Mouse (Mus musculus) limb, embryonic 11.5 days (tissue): ENCODE data around the gene Klhl41. TPM values are rescaled to one million over a fixed set of nuclear protein-coding genes. Genes with fewer than 3 reads are reported as not detected.
A peak's percentile ranks its signal among the peaks of the same experiment; 100 is the strongest.

Experiments used
- ATAC-seq: fragments of 200-750 bp; cut with Nextera tagmentation; 2 replicates; pipeline ENCODE4 v1.8.0; 2017; ENCODE audit warnings: low read depth; ENCODE audit not compliant: insufficient number of reproducible peaks, low FRiP score, low TSS enrichment
- DNase-seq: peaks from one replicate; pipeline ENCODE4 v3.0.0-alpha.2; 2015; ENCODE audit warnings: low spot score
- H3K27ac ChIP-seq: fragments of 300-500 bp; sonication (generic); replicated peaks from 2 replicates; pipeline ENCODE4 v1.5.1; 2014; ENCODE audit warnings: low read depth, mild to moderate bottlenecking, low read length
- H3K27me3 ChIP-seq: fragments of 300-500 bp; sonication (generic); 2 replicates; pipeline ENCODE4 v1.6.1; 2014; ENCODE audit warnings: mild to moderate bottlenecking, low read length, mixed read lengths; ENCODE audit not compliant: control insufficient read depth, insufficient read depth
- H3K36me3 ChIP-seq: fragments of 300-500 bp; sonication (generic); 2 replicates; pipeline ENCODE4 v1.6.1; 2014; ENCODE audit warnings: mild to moderate bottlenecking, low read length, moderate library complexity, mixed read lengths; ENCODE audit not compliant: control insufficient read depth, insufficient read depth
- H3K4me1 ChIP-seq: fragments of 300-500 bp; sonication (generic); 2 replicates; pipeline ENCODE4 v1.6.1; 2014; ENCODE audit warnings: low read length, mixed read lengths; ENCODE audit not compliant: control insufficient read depth, insufficient read depth
- H3K4me2 ChIP-seq: fragments of 300-500 bp; sonication (generic); 2 replicates; pipeline ENCODE4 v1.6.1; 2014; ENCODE audit warnings: low read depth, mild to moderate bottlenecking, moderate library complexity; ENCODE audit not compliant: severe bottlenecking
- H3K4me3 ChIP-seq: fragments of 300-500 bp; sonication (generic); 2 replicates; pipeline ENCODE4 v1.5.1; 2014; ENCODE audit warnings: low read depth, low read length
- H3K9ac ChIP-seq: fragments of 300-500 bp; sonication (generic); 2 replicates; pipeline ENCODE4 v1.6.1; 2014; ENCODE audit warnings: mild to moderate bottlenecking, low read length
- H3K9me3 ChIP-seq: fragments of 300-500 bp; sonication (generic); 2 replicates; pipeline ENCODE4 v1.6.1; 2016; ENCODE audit warnings: low read length; ENCODE audit not compliant: control insufficient read depth
- WGBS: fragments of 180-500 bp; shearing (Covaris S2); extraction: QIAGEN DNeasy Blood & Tissue Kit; methylation state at CpG from one replicate; pipeline ENCODE4 v1.1.7; 2014; 5-methylcytosine and 5-hydroxymethylcytosine counted together
- polyA plus RNA-seq: library from polyadenylated mRNA; unstranded; fragments of >200 nt; fragmentation: Nextera tagmentation; extraction: Ambion mirVana; gene quantifications from 2 replicates; pipeline ENCODE4 v1.2.1, GENCODE M21; 2014

Gene Klhl41
- polyA plus RNA-seq, 1 experiment from 2014 or later: 3.5 TPM

GRCm38 (mm10) chr2:69693501-69693900 lies 23.6 kb downstream of the Klhl41 start:
- no peaks in the 10 kb centered on the region for H3K27me3 ChIP-seq
- H3K9ac ChIP-seq: no peak overlapping the region
- H3K4me3 ChIP-seq: no peak overlapping the region
- WGBS: 90% methylated on average over 11 of the region's 11 CpGs
- H3K9me3 ChIP-seq: no peaks in the 10 kb centered on the region
- no peak overlapping the region for H3K27ac ChIP-seq
- peaks cover 2% of the 10 kb centered on the region for H3K36me3 ChIP-seq
- H3K4me2 ChIP-seq: no peak overlapping the region
- DNase-seq (no peak), ATAC-seq (no peak)
- H3K4me1 ChIP-seq: no peaks in the 10 kb centered on the region

- Histone ChIP-seq H3K9me3 (no peaks in the 10 kb centered on the region), H3K36me3 (peaks cover 2% of the 10 kb centered on the region; the same call in 1 of the 2 replicates), H3K27me3 (no peaks in the 10 kb centered on the region), H3K4me2 (no peak overlapping the region), H3K27ac (no peak overlapping the region), H3K4me1 (no peaks in the 10 kb centered on the region), H3K9ac (no peak overlapping the region), H3K4me3 (no peak overlapping the region)
- ATAC-seq (no peak), DNase-seq (no peak)
- WGBS: 88% methylated on average over 8 of the region's 8 CpGs
Measured at GRCm38 (mm10) chr2:69700446-69700845, 30.5 kb downstream of the Klhl41 start.

- WGBS: 92% methylated on average over 14 of the region's 14 CpGs
- Histone ChIP-seq H3K9me3 (no peaks in the 10 kb centered on the region), H3K27ac (no peak overlapping the region), H3K4me3 (no peak overlapping the region), H3K4me1 (no peaks in the 10 kb centered on the region), H3K4me2 (no peak overlapping the region), H3K36me3 (no peaks in the 10 kb centered on the region), H3K27me3 (no peaks in the 10 kb centered on the region), H3K9ac (no peak overlapping the region)
- no peak for DNase-seq
- ATAC-seq: no peak
Measured at GRCm38 (mm10) chr2:69712171-69712570, 42.3 kb downstream of the Klhl41 start.

- Histone ChIP-seq H3K27ac (0 out of 2 replicates have a peak within 1 kb of the TSS, but pooled peaks have one; percentile 14), H3K4me2 (peak within 1 kb of the TSS; percentile 67), H3K9me3 (no peaks in the 10 kb centered on the region), H3K9ac (peak within 1 kb of the TSS; percentile 81), H3K27me3 (no peaks in the 10 kb centered on the region), H3K4me3 (peak within 1 kb of the TSS; percentile 82), H3K36me3 (no peaks in the 10 kb centered on the region), H3K4me1 (no peaks in the 10 kb centered on the region)
- under 1% methylated on average over 39 of the region's 39 CpGs for WGBS
- DNase-seq: peak; percentile 85
- peak; percentile 96 for ATAC-seq
Measured at GRCm38 (mm10) chr2:69712981-69713625, 43.2 kb downstream of the Klhl41 start, which contains the start of gene Fastkd1. Fastkd1 (minus strand) TSS chr2:69713516.

GRCm38 (mm10) chr2:69713626-69714014 lies 43.7 kb downstream of the Klhl41 start:
- ATAC-seq (no peak), DNase-seq (no peak)
- H3K9me3 ChIP-seq: no peaks in the 10 kb centered on the region
- H3K4me2 ChIP-seq: peak overlapping the region; percentile 67
- peak overlapping the region; percentile 82; the same call in 1 of the 2 replicates for H3K4me3 ChIP-seq
- WGBS: 35% methylated on average over 4 of the region's 4 CpGs
- H3K27me3 ChIP-seq: no peaks in the 10 kb centered on the region
- H3K27ac ChIP-seq: no peak overlapping the region
- H3K9ac ChIP-seq: no peak overlapping the region
- H3K36me3 ChIP-seq: no peaks in the 10 kb centered on the region
- H3K4me1 ChIP-seq: no peaks in the 10 kb centered on the region

- Histone ChIP-seq H3K27ac (no peak overlapping the region), H3K4me2 (no peak overlapping the region), H3K4me1 (no peaks in the 10 kb centered on the region), H3K4me3 (no peak overlapping the region), H3K9ac (no peak overlapping the region), H3K36me3 (no peaks in the 10 kb centered on the region), H3K9me3 (no peaks in the 10 kb centered on the region), H3K27me3 (no peaks in the 10 kb centered on the region)
- DNase-seq (no peak), ATAC-seq (no peak)
- 81% methylated on average over 5 of the region's 5 CpGs for WGBS
Measured at GRCm38 (mm10) chr2:69714126-69714525, 44.2 kb downstream of the Klhl41 start.

- H3K4me1 ChIP-seq: no peaks in the 10 kb centered on the region
- H3K36me3 ChIP-seq: no peaks in the 10 kb centered on the region
- no peaks in the 10 kb centered on the region for H3K9me3 ChIP-seq
- H3K4me2 ChIP-seq: no peak overlapping the region
- ATAC-seq (no peak), DNase-seq (no peak)
- H3K27me3 ChIP-seq: no peaks in the 10 kb centered on the region
- WGBS: 81% methylated on average over 3 of the region's 3 CpGs
- no peak overlapping the region for H3K4me3 ChIP-seq
- no peak overlapping the region for H3K9ac ChIP-seq
- H3K27ac ChIP-seq: no peak overlapping the region
Measured at GRCm38 (mm10) chr2:69716483-69716882, 46.6 kb downstream of the Klhl41 start.

- Histone ChIP-seq H3K9ac (no peak overlapping the region), H3K27ac (no peak overlapping the region), H3K9me3 (no peaks in the 10 kb centered on the region), H3K27me3 (no peaks in the 10 kb centered on the region), H3K4me3 (no peak overlapping the region), H3K4me1 (no peaks in the 10 kb centered on the region), H3K36me3 (no peaks in the 10 kb centered on the region), H3K4me2 (no peak overlapping the region)
- 94% methylated on average over 1 of the region's 1 CpGs for WGBS
- no peak for DNase-seq
- ATAC-seq: no peak
Measured at GRCm38 (mm10) chr2:69719121-69719520, 49.2 kb downstream of the Klhl41 start.

GRCm38 (mm10) chr2:69722273-69722649 lies 52.3 kb downstream of the Klhl41 start, which contains the start of gene Ppig:
Ppig (plus strand) TSS chr2:69722545.
- Histone ChIP-seq H3K4me1 (no peaks in the 10 kb centered on the region), H3K4me2 (peak within 1 kb of the TSS; percentile 71), H3K27me3 (no peaks in the 10 kb centered on the region), H3K4me3 (peak within 1 kb of the TSS; percentile 63), H3K36me3 (no peaks in the 10 kb centered on the region), H3K27ac (peak within 1 kb of the TSS; percentile 9; the same call in 1 of the 2 replicates), H3K9ac (peak within 1 kb of the TSS; percentile 79), H3K9me3 (no peaks in the 10 kb centered on the region)
- WGBS: 6% methylated on average over 12 of the region's 12 CpGs
- DNase-seq (no peak), ATAC-seq (0 out of 2 replicates have a peak, but pooled peaks have one; percentile 1)
